Mouse (Mus musculus) stomach, embryonic 15.5 days (tissue): Measurements from ENCODE around the gene Polr2g. TPM values are rescaled to one million over a fixed set of nuclear protein-coding genes. Genes with fewer than 3 reads are reported as not detected.

Experiments
- ATAC-seq: fragments of 200-750 bp; cut with Nextera tagmentation; 2 replicates; pipeline ENCODE4 v1.8.0; 2017; ENCODE audit warnings: low read depth, moderate number of reproducible peaks, moderate TSS enrichment; ENCODE audit not compliant: insufficient read depth, low FRiP score
- H3K27ac ChIP-seq: fragments of 300-500 bp; sonication (generic); 2 replicates; pipeline ENCODE4 v1.5.1; 2015; ENCODE audit warnings: mild to moderate bottlenecking, inconsistent platforms
- H3K27me3 ChIP-seq: fragments of 300-500 bp; sonication (generic); replicated peaks from 2 replicates; pipeline ENCODE4 v1.6.1; 2015; ENCODE audit warnings: inconsistent platforms
- H3K36me3 ChIP-seq: fragments of 300-500 bp; sonication (generic); 2 replicates; pipeline ENCODE4 v1.6.1; 2015; ENCODE audit warnings: inconsistent platforms
- H3K4me1 ChIP-seq: fragments of 300-500 bp; sonication (generic); 2 replicates; pipeline ENCODE4 v1.6.1; 2015; ENCODE audit warnings: inconsistent platforms
- H3K4me2 ChIP-seq: fragments of 300-500 bp; sonication (generic); 2 replicates; pipeline ENCODE4 v1.6.1; 2015; ENCODE audit warnings: mild to moderate bottlenecking, inconsistent platforms
- H3K4me3 ChIP-seq: fragments of 300-500 bp; sonication (generic); replicated peaks from 2 replicates; pipeline ENCODE4 v1.5.1; 2015; ENCODE audit warnings: inconsistent platforms
- H3K9ac ChIP-seq: fragments of 300-500 bp; sonication (generic); 2 replicates; pipeline ENCODE4 v1.6.1; 2015; ENCODE audit warnings: inconsistent platforms
- H3K9me3 ChIP-seq: fragments of 300-500 bp; sonication (generic); 2 replicates; pipeline ENCODE4 v1.6.1; 2016; ENCODE audit warnings: inconsistent platforms
- WGBS: fragments of 180-500 bp; shearing (Covaris S2); methylation state at CpG from one replicate; pipeline ENCODE4 v1.1.7; 2015; 5-methylcytosine and 5-hydroxymethylcytosine counted together
- polyA plus RNA-seq: library from polyadenylated mRNA; unstranded; fragments of >200 nt; fragmentation: Nextera tagmentation; extraction: Ambion mirVana; gene quantifications from 2 replicates; pipeline ENCODE4 v1.2.1, GENCODE M21; 2015

The Polr2g gene
- polyA plus RNA-seq, 1 experiment from 2014 or later, result 136 TPM

DNA sequence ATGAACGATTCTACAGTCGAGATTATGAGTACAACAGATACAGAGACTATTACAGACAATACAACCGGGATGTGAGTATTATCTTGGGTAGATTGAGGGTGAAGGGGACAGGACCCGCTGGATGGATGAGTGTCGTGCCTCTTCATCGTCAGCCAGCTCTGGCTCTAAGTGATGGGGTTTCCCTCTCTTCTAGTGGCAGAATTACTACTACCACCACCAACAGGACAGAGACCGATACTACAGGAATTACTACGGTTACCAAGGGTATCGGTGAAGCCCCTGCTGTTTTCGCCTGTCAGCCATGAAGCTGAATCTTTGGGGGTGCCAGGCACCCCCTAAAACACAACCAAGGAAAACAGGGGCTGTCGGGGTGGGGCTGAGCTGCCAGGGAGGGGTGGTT is 32.9 kb upstream of the Polr2g start:
- H3K4me3 ChIP-seq, result no peak overlapping the region
- H3K27ac ChIP-seq, result no peak overlapping the region
- H3K4me1 ChIP-seq, result no peaks in the 10 kb centered on the region
- no peak overlapping the region for H3K9ac ChIP-seq
- no peak overlapping the region for H3K4me2 ChIP-seq
- H3K27me3 ChIP-seq, result no peaks in the 10 kb centered on the region
- H3K9me3 ChIP-seq, result no peaks in the 10 kb centered on the region
- 82% methylated on average over 11 of the region's 11 CpGs for WGBS
- peaks cover 75% of the 10 kb centered on the region for H3K36me3 ChIP-seq
- no peak for ATAC-seq

DNA sequence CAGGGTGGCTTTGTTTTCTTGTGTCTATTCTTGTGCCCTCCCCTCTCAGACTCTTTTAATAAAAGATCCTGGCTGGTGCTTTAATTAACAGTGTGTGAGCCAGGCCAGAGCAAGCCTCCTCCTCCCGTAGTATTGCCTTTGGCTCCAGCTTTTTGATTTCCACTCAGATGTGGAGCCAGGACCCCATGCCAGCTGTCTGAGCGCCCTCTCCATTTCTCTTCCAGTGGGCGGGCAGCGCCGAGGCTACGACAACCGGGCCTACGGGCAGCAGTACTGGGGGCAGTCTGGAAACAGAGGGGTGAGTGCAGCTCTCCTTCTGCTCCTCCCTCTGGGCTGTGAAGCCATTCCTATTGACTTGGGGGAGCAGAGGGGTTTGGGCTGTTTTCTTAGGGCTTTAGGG is 32.3 kb upstream of the Polr2g start:
- no peak overlapping the region for H3K9ac ChIP-seq
- H3K4me2 ChIP-seq, result no peak overlapping the region
- ATAC-seq, result no peak
- H3K27me3 ChIP-seq, result no peaks in the 10 kb centered on the region
- WGBS, result 91% methylated on average over 8 of the region's 8 CpGs
- no peak overlapping the region for H3K4me3 ChIP-seq
- H3K9me3 ChIP-seq, result no peaks in the 10 kb centered on the region
- H3K27ac ChIP-seq, result no peak overlapping the region
- H3K36me3 ChIP-seq, result peaks cover 80% of the 10 kb centered on the region
- no peaks in the 10 kb centered on the region for H3K4me1 ChIP-seq

DNA sequence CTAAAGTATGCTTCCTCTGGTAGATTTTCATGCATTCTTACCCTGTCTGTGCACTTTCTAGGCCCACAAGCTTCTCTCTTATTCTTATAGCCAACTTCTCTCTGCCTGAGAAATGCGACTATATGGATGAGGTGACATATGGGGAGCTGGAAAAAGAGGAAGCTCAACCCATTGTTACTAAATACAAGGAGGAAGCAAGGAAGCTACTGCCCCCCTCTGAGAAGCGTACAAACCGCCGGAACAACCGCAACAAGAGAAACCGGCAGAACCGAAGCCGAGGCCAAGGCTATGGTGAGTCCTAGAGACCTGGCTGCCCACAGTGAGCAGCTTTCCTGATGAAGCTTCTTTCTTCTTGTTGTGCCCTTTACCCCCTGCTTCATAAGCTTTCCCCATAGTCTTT is 31.3 kb upstream of the Polr2g start, which contains the start of gene AC129217.1:
Gene AC129217.1, plus strand, starts transcription at position 114 of the 400 bp plus-strand sequence.
- H3K9me3 ChIP-seq, result no peaks in the 10 kb centered on the region
- no peak within 1 kb of the TSS for H3K9ac ChIP-seq
- WGBS, result 86% methylated on average over 8 of the region's 8 CpGs
- no peak within 1 kb of the TSS for H3K27ac ChIP-seq
- no peak for ATAC-seq
- H3K4me3 ChIP-seq, result no peak within 1 kb of the TSS
- no peaks in the 10 kb centered on the region for H3K27me3 ChIP-seq
- H3K4me2 ChIP-seq, result no peak within 1 kb of the TSS
- peaks cover 85% of the 10 kb centered on the region for H3K36me3 ChIP-seq
- no peaks in the 10 kb centered on the region for H3K4me1 ChIP-seq

DNA sequence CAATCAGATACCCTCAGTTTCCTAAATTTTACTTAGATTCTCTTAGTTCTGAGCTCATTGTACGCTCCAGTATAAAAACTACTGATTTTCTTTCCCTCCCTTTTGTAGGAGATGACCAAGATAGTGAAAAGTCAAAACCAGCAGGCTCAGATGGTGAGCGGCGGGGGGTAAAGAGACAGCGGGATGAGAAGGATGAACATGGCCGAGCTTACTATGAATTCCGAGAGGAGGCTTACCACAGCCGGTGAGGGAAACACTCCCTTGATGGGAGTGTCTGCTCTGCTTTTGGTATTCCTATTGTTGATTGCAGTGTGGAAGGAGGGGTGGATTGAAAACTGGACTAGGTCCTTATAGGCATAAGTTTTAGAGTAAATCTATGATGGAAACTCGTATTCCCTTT is 24.3 kb upstream of the Polr2g start:
- Histone ChIP-seq H3K9ac (no peak overlapping the region), H3K4me2 (peak overlapping the region; percentile 73), H3K9me3 (no peaks in the 10 kb centered on the region), H3K27ac (no peak overlapping the region), H3K36me3 (peaks cover 35% of the 10 kb centered on the region), H3K4me3 (no peak overlapping the region; the same call in 1 of the 2 replicates), H3K27me3 (no peaks in the 10 kb centered on the region), H3K4me1 (peaks cover 14% of the 10 kb centered on the region; the same call in 1 of the 2 replicates)
- no peak for ATAC-seq
- WGBS, result 69% methylated on average over 8 of the region's 8 CpGs

DNA sequence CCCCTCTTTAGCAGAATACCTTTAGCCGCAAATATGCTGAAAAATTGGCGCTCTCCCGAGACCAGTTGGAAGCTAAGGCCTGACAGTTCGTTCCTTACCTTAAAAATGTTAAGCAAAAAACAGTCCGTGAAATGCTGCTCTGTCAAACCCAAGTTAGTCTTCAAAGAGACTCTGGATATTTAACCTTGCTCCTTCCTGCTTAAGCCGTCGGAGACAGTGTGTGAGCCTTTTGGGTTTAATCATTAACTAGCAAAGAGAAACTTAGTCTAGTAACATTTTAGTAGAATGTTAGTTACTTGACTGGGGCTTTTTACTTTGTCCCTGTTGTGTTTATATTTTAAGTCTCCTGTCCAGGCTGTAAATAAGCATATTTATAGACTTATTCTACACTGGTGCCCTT is 22.8 kb upstream of the Polr2g start:
- Histone ChIP-seq H3K4me2 (peak overlapping the region; percentile 73), H3K4me1 (peaks cover 24% of the 10 kb centered on the region; the same call in 1 of the 2 replicates), H3K27ac (peak overlapping the region; percentile 100), H3K9ac (peak overlapping the region; percentile 98), H3K36me3 (peaks cover 25% of the 10 kb centered on the region), H3K4me3 (peak overlapping the region; percentile 93), H3K9me3 (no peaks in the 10 kb centered on the region), H3K27me3 (no peaks in the 10 kb centered on the region)
- under 1% methylated on average over 7 of the region's 7 CpGs for WGBS
- no peak for ATAC-seq

DNA sequence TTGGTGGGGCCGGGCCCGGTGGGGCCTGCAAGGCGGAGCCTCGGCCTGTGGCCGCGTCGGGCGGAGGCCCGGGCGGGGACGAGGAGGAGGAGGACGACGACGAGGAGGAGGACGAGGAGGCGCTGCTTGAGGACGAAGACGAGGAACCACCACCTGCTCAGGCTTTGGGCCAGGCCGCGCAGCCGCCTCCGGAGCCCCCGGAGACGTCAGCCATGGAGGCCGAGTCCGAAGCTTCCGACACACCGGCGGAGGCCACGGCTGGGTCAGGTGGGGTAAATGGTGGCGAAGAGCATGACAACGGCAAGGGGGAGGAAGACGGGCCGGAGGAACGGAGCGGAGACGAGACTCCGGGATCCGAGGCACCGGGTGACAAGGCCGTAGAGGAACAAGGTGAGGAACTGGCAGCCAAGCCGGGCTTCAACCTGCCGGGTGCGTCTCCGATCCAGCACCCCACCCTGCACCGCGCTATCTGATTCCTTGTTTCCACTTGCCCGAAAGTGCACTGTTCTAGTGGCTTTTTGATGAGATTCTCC is 22.1 kb upstream of the Polr2g start:
- H3K9me3 ChIP-seq, result no peaks in the 10 kb centered on the region
- H3K36me3 ChIP-seq, result peaks cover 20% of the 10 kb centered on the region
- H3K4me2 ChIP-seq, result peak overlapping the region; percentile 73
- H3K4me1 ChIP-seq, result peaks cover 29% of the 10 kb centered on the region; the same call in 1 of the 2 replicates
- H3K27me3 ChIP-seq, result no peaks in the 10 kb centered on the region
- peak; percentile 14; the same call in 1 of the 2 replicates for ATAC-seq
- H3K9ac ChIP-seq, result peak overlapping the region; percentile 98
- 0% methylated on average over 47 of the region's 48 CpGs for WGBS
- H3K4me3 ChIP-seq, result peak overlapping the region; percentile 93
- H3K27ac ChIP-seq, result peak overlapping the region; percentile 100

DNA sequence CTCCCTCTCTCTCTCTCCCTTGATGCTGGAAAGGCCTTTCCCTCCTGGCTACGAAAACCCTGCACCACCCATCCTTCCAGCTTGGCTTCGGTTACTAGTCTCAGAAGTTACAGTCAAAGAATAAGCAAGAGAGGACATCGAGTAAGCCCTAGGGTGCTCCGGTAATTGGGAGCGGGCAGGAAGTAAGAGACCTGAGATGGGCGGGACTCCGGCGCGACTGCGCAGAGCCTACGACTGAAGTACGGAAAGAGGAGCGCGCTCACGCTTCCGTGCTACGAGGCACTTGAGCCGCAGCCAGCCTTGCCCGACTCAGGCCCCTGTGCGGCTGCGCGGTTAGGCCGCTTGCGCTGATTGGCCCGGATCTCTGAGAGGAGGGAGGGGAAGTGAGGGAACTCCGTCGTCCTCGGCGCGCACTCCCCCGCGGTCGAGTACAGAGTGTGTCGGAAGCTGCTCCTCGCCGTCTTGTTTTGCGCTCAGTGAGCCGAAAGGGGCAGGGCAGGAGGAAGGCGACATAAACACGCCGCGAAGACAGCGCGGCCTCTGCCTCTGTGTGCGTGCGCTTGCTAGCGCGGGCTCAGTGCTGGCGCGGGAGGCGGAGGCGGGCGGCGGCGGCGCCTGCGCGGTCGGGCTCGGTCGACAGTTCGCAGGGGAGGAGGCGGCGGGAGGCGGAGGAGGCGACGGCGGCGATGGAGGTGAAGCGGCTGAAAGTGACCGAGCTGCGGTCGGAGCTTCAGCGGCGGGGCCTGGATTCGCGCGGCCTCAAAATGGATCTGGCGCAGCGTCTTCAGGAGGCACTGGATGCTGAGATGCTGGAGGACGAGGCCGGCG is 21.4 kb upstream of the Polr2g start, which contains the start of gene Hnrnpul2:
Gene Hnrnpul2, plus strand, starts transcription at position 415 of the 828 bp plus-strand sequence.
- H3K27me3 ChIP-seq, result no peaks in the 10 kb centered on the region
- peak within 1 kb of the TSS; percentile 74 for H3K4me2 ChIP-seq
- no peaks in the 10 kb centered on the region for H3K9me3 ChIP-seq
- peak within 1 kb of the TSS; percentile 98 for H3K9ac ChIP-seq
- H3K27ac ChIP-seq, result peak within 1 kb of the TSS; percentile 100
- ATAC-seq, result peak; percentile 94
- peaks cover 17% of the 10 kb centered on the region for H3K36me3 ChIP-seq
- under 1% methylated on average over 81 of the region's 83 CpGs for WGBS
- H3K4me3 ChIP-seq, result peak within 1 kb of the TSS; percentile 93
- peaks cover 29% of the 10 kb centered on the region; the same call in 1 of the 2 replicates for H3K4me1 ChIP-seq

DNA sequence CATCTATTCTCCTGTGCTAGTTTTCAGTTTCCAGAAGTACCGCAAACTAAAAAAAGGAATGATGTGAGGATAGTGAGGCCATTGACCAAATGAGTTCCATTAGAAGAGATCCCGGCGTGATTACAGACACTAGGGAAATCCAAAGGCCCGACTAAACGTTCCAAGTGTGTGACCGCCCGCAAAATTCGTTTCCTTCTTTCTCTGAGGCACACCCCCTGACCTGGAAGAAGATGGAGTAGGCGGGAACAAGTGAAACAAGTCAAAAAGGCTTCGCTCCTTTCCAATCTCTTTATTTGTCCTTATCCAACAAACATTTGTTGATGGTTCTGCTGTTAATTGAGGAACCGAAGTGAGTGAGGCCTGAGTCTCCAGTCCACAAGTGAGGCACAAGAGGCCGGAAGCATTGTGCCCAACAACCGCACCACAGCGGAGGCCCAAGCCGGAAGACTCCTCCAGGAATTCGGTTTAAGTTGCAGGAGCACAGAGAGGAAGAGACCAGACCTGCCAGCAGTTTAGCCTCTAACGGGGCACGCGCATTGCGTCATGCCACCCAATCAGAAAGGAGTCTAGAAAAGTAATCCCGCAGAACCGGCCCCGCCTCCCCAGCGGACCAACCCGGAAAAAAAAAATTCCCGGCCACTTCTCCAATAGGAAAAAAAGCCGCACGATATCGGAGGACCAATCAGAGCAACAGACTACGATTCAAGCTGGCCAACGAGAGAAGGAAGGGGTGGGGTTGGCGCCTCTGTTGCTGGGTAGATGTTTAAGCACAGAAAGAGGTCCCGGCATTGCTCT is 20.6 kb upstream of the Polr2g start, which contains the start of gene Ttc9c:
Gene Ttc9c, minus strand, starts transcription at position 533 of the 795 bp plus-strand sequence.
- H3K4me1 ChIP-seq, result peaks cover 29% of the 10 kb centered on the region; the same call in 1 of the 2 replicates
- peak within 1 kb of the TSS; percentile 74 for H3K4me2 ChIP-seq
- ATAC-seq, result peak; percentile 88
- peaks cover 15% of the 10 kb centered on the region; the same call in 1 of the 2 replicates for H3K36me3 ChIP-seq
- H3K9me3 ChIP-seq, result no peaks in the 10 kb centered on the region
- H3K4me3 ChIP-seq, result peak within 1 kb of the TSS; percentile 93
- peak within 1 kb of the TSS; percentile 100 for H3K27ac ChIP-seq
- H3K27me3 ChIP-seq, result no peaks in the 10 kb centered on the region
- peak within 1 kb of the TSS; percentile 98 for H3K9ac ChIP-seq
- under 1% methylated on average over 33 of the region's 33 CpGs for WGBS

DNA sequence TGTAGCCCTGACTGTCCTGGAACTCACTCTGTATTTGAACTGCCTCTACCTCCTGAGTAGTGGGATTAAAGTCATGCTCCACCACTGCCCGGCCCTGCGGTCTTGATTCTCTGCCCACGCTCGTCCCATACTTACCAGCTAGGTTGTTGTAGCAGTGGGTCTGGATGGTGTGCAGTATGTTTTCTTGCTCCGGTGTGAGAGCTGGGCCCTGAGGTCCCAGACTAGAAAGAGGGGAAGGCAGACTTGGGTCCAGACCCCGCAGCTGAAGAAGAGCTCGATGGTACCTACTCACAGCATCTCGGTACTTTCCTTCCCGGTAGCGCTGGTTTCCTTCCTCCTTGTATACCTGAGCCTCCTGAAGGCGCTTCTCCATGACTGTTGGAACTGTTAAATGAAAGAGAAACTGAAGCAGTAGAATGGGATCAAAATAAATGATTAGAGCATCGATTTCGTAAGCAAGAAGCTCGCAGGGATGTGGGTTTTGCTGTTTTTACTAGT is 20.0 kb upstream of the Polr2g start:
- WGBS, result 18% methylated on average over 14 of the region's 14 CpGs
- peak overlapping the region; percentile 60 for H3K9ac ChIP-seq
- peak overlapping the region; percentile 100 for H3K27ac ChIP-seq
- no peaks in the 10 kb centered on the region for H3K9me3 ChIP-seq
- H3K27me3 ChIP-seq, result no peaks in the 10 kb centered on the region
- H3K36me3 ChIP-seq, result peaks cover 20% of the 10 kb centered on the region; the same call in 1 of the 2 replicates
- H3K4me2 ChIP-seq, result peak overlapping the region; percentile 74
- no peak for ATAC-seq
- peaks cover 29% of the 10 kb centered on the region; the same call in 1 of the 2 replicates for H3K4me1 ChIP-seq
- peak overlapping the region; percentile 93 for H3K4me3 ChIP-seq

DNA sequence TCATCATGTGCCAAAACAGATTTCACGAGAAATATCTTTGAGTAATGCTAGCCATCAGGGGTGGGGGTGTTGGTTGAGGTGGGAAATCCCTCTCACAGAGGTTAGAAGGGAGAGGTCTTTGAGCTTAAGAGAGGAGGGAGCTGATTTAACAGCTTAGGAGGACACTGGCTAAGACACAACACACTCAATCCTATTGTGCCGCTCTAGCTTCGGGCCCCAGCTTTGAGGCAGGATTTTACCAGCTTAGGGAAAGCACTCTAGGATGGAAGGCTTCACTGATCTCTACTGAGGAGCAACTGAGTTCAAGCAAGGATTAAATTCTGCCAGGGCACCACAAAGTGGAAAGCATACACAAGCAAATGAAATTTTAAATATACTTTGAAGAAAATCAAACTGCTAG is 18.6 kb upstream of the Polr2g start:
- Histone ChIP-seq H3K36me3 (peaks cover 28% of the 10 kb centered on the region; the same call in 1 of the 2 replicates), H3K4me1 (peaks cover 22% of the 10 kb centered on the region; the same call in 1 of the 2 replicates), H3K27me3 (no peaks in the 10 kb centered on the region), H3K4me3 (no peak overlapping the region), H3K27ac (no peak overlapping the region), H3K4me2 (0 out of 2 replicates have a peak overlapping the region, but pooled peaks have one; percentile 17), H3K9ac (no peak overlapping the region), H3K9me3 (no peaks in the 10 kb centered on the region)
- ATAC-seq, result no peak
- 74% methylated on average over 3 of the region's 3 CpGs for WGBS

DNA sequence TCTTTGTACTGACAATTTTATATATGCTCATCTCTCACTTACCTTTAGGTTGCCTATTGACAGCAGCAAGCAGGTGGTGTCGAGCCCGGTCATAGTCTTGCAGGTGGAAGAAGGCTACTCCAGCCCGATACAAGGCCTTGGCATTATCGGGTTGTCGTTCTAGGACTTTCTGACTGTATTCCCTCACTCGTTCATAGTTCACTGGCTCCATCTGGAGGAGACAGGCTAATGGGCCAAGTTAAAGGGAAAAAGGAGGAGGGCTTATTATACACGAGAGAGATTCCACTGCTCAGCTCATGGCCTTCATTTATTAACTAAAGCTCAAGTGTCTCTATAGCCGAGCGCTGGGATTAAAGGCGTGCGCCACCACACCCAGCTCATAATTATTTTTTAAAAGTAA is 17.4 kb upstream of the Polr2g start:
- H3K9ac ChIP-seq, result no peak overlapping the region
- H3K4me3 ChIP-seq, result no peak overlapping the region
- H3K27ac ChIP-seq, result no peak overlapping the region
- peaks cover 21% of the 10 kb centered on the region; the same call in 1 of the 2 replicates for H3K4me1 ChIP-seq
- peaks cover 33% of the 10 kb centered on the region; the same call in 1 of the 2 replicates for H3K36me3 ChIP-seq
- no peaks in the 10 kb centered on the region for H3K9me3 ChIP-seq
- H3K4me2 ChIP-seq, result no peak overlapping the region
- WGBS, result 67% methylated on average over 11 of the region's 11 CpGs
- ATAC-seq, result no peak
- H3K27me3 ChIP-seq, result no peaks in the 10 kb centered on the region
